Mouse (Mus musculus) embryonic stem cell, embryonic (primary cell): ENCODE measurements around the gene Sh3bp4.

Experiments used
- CTCF ChIA-PET, 4 experiments: fragments of 300-600 bp in 2 of 4; fragments of 350-600 bp in 2 of 4; sonication (Branson Sonifier 250); formaldehyde crosslinking; loops; one replicate each; lab custom pipeline; 2022; ENCODE audit warnings: inconsistent platforms in 2 of 4; lab: Charles Lee
- POLR2A ChIA-PET, 4 experiments: fragments of 300-600 bp in 2 of 4; fragments of 350-600 bp in 2 of 4; sonication (Branson Sonifier 250); formaldehyde crosslinking; loops; one replicate each; lab custom pipeline; 2022; ENCODE audit warnings: antibody characterized with exemption in 4 of 4, inconsistent platforms in 1 of 4; lab: Charles Lee

Sh3bp4 gene

DNA sequence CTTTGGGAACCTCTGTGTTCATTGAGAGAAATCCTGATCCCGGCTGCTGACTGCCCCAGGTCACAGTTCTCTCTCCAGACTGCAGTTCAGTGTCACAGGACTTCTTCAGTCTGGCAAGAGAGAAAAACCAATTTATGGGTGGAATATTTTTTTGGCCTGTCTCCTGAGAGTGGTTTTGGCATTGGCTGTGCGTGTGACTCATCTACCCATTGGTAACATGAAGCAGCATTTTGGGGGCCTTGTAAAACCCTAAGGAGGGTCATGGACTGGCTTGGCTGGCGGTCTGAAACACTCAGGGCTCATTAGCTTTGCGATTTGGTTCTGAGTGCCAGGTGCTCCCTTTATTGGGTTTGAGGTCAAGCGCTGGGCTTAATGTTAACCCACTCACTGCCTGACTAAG is 10.6 kb downstream of the Sh3bp4 start:
- ChIA-PET POLR2A (interaction anchor here in 3 of 4 experiments (0.6 to 20.8 kb wide), 9 partner anchors 6 to 76 kb away, joined by 3 to 267 read pairs (median 4); partner anchors contain the start of gene Sh3bp4 (in 3 of the 3)), CTCF (no interaction called here)

DNA sequence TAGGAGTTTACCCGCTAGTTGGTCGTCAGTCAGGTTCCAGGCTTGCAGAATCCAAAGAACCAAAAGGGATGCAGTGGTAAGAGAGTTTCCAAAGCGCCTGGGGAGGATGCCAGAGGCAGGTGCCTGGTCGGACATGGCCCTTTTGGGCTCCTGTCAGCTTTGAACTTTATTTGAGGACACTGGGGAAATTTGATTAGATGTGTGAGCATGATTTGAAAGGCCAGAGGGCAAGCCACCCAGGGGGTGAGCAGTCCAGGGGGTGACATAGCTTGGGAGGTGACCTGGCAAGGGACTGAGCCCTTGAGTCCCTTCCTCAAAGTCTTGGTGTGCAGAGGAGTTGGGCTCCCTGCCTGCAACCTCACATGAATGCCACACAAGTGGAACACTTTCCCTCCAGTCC is 11.2 kb downstream of the Sh3bp4 start:
- ChIA-PET CTCF (interaction anchor here in 1 of 4 experiments (1.8 kb wide), 1 partner anchor 110 kb away, joined by 7 read pairs; no protein-coding TSS in a partner anchor), POLR2A (interaction anchor here in 3 of 4 experiments (1.0 to 20.8 kb wide), 6 partner anchors 5 to 49 kb away, joined by 3 to 267 read pairs (median 109); partner anchors contain the start of gene Sh3bp4 (in 3 of the 3))

DNA sequence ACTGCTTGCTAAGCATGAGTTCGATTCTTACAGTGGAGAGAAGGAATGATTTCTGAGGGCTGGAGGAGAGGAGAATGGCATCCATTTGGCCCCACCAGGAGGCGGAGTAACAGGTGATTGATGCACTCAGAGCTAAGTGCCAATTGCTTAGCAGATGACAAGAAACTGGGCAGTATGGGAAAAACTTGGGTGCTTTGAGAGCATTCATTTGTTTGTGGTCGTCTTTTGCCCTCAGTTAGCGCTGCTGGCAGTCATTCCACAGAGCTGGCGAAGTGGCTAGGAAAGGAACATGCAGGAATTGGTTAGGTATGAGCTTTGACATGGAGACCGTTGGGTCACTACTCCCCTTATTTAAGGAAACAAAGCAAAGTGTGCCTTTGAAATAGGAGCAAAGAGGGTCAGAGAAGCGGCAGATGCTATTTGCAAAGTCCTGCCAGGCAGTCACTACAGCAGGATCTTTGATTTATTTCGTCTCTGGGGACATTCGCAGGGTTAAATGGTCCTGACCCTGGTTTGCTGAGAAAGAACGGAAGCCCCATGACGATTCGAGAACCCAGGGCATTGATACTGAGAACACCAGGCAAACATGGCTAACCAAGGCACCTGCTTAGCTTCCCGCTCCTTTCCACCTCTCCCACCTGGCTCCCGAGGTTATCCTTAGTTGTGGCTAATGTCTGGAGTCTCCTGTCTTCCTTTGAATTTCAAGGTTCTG is 12.1 kb downstream of the Sh3bp4 start:
- CTCF ChIA-PET: interaction anchor here in 1 of 4 experiments (1.3 to 1.8 kb wide), 2 partner anchors 45 to 109 kb away, joined by 3 to 7 read pairs; no protein-coding TSS in a partner anchor
- POLR2A ChIA-PET: interaction anchor here in 3 of 4 experiments (0.6 to 20.8 kb wide), 9 partner anchors 4 to 156 kb away, joined by 3 to 267 read pairs (median 5); partner anchors contain the start of gene Sh3bp4 (in 3 of the 3)

DNA sequence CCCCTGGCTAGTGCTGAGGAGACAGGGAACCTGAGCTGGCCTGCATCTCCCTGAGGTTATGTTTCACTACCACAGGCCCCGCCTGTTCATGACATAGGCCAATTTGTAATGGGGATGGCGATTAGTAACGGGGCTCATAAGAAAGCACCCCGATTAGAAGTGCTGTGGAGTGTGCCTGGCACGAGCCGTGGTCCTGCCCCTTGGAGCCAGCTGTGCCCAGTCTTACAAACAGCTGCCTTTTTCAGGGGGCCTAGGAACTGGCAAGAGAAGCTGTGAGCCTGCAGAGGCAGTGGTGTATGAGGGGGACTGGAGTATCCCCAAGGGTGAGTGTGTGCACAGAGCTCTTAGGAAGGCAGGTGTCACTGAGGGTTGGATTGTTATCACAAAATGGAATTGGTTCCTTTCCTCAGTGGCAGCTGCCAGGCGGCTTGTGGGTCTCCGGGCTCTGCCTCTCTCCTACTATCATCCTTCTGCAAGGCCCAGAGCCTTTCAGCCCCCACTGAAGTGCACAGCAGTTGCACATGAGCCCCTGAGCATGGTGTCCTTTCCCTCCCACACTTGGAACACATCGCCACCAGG is 16.4 kb downstream of the Sh3bp4 start:
- POLR2A ChIA-PET: interaction anchor here (0.5 to 13.1 kb wide), 12 partner anchors 8 to 383 kb away, joined by 3 to 267 read pairs (median 4); partner anchors contain the start of gene Sh3bp4 (in 3 of the 4)
- CTCF ChIA-PET: no interaction called here

DNA sequence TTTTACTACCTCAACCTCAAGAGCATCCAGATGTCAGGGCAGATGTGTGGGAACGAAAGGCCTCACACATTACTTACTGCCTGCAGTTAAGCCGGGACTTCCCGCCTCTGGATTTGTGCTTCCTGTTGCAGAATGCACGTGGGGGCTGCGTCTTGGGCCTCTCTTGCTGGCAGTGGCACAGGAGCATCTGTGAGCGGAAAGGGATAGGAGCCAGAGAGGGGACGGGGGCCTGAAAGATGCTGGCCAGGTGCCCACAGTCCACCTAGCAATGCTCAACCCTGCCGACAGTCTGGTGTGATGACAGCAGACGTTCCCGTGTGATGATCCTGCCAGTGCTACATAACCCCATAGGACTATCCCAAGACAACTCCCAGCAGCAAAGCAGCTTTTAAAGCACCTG is 17.9 kb downstream of the Sh3bp4 start:
- ChIA-PET POLR2A (interaction anchor here (0.8 to 13.1 kb wide), 12 partner anchors 15 to 118 kb away, joined by 3 to 267 read pairs (median 4); partner anchors contain the start of gene Sh3bp4 (in 4 of the 4)), CTCF (interaction anchor here in 2 of 4 experiments (1.1 to 1.2 kb wide), 2 partner anchors 15 to 103 kb away, joined by 3 to 4 read pairs; no protein-coding TSS in a partner anchor)

DNA sequence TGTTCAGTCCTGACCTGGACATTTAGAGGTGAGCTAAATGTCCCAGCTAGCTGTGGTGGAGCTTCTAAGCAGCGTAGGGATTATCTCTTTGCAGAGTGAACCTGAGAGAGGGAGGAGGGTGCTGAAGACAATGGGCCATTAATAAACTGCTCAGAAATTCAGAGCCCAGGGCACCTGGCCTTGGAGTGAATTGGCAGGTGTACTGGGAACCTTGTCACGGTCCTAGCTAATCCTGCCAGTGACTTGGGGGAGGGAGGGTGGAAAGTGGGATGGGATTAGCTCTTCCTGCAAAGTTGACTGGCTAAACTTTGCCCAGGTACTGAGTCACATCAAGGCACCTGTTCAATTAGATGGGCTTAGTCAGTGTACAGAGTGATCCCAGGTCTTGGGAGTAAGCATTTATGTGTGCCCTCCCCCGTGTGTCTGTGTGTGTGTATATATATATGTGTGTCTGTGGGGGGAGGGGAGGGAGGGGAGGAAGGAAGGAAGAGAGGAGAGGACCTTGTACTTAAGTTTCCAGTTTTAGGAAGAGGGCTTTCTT is 18.6 kb downstream of the Sh3bp4 start:
- POLR2A ChIA-PET: interaction anchor here (0.8 to 13.1 kb wide), 11 partner anchors 16 to 119 kb away, joined by 3 to 267 read pairs (median 4); partner anchors contain the start of gene Sh3bp4 (in 4 of the 4)
- CTCF ChIA-PET: interaction anchor here in 2 of 4 experiments (1.1 to 1.2 kb wide), 2 partner anchors 14 to 102 kb away, joined by 3 to 4 read pairs; no protein-coding TSS in a partner anchor

DNA sequence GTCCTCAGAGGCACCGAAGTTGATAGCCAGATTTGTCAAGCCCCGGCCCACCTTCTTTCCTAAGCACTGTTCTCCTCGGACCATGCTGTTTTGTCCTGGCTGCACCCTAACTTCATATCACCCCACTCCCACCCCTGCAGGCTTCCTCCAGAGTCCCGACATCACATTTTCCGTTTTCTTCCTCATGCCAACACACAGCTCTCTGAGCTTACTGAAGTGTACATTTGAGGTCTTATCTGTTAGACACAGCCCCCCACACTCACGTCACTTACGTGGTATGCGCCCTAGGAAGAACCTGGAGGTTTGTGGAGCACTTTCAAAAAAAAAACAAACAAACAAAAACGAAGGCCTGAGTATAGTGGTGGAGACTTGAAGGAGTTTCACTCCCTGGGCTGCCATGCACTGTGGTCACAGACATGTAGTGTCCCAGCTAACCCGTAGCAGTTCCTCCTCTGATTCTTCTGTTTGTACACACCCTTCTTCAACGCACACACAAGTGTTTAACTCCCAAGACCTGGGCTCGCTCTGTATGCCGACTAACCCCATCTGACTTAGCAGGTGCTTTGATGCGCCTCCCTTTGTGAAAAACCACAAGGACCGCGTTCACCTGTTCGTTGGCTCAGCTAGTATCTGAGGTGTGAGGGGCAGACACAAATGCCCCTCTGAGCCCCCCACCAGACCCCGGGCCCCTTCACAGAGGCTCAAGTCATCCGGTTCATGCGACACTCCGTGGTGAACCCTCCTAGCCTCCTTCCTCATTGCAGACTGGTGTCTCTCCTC is 19.8 kb downstream of the Sh3bp4 start:
- ChIA-PET CTCF (interaction anchor here in 1 of 4 experiments (1.8 kb wide), 1 partner anchor 20 kb away, joined by 3 read pairs; the partner anchor contains the start of gene Sh3bp4), POLR2A (interaction anchor here in 3 of 4 experiments (0.5 to 13.1 kb wide), 14 partner anchors 9 to 1083 kb away, joined by 3 to 267 read pairs (median 6); partner anchors contain the start of gene Sh3bp4 (in 3 of the 3))

DNA sequence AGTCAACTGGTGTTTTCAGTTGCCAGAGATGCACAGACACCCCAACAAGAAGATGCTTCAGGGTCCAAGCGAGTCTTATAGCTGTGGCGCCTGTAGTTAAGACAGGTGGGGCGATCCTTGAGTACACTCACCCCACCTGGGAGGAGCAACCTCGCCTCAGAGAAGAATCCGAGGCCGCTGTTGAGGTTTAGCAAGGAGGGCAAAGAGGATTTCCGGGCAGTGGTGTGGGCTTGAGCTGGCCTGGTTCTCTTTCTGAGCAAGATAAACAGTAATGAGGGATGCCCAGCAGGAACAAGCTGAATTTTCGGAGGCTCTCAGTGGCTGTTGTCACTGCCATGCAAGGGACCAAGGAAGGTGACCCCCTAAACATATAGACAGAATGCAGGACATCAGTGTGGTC is 20.5 kb downstream of the Sh3bp4 start:
- ChIA-PET POLR2A (interaction anchor here (0.7 to 13.1 kb wide), 17 partner anchors 10 to 61 kb away, joined by 3 to 267 read pairs (median 5); partner anchors contain the start of gene Sh3bp4 (in 3 of the 4)), CTCF (interaction anchor here in 1 of 4 experiments (1.8 kb wide), 2 partner anchors 21 to 36 kb away, joined by 3 to 4 read pairs; partner anchors contain the start of gene Sh3bp4)

DNA sequence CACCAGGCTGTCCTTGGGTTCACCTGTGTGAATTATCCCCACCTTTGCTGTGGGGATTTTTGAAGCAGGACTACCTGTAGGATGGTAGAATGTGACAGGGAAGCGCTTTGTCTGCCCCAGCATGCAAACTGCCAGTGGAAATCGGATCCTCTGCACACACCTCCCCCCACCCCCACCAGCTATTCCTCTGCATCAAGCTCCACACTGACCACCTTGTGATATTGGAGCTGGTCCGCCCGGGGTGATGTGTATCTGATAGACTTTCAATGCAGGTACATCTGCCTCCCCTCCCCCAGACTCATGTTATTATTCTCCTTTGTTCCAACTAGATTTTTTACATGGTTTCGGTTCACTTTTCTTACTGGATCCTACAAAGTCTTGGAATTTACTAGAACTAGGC is 21.8 kb downstream of the Sh3bp4 start:
- CTCF ChIA-PET: interaction anchor here in 3 of 4 experiments (0.5 to 1.8 kb wide), 5 partner anchors 35 to 807 kb away, joined by 4 to 6 read pairs (median 5); no protein-coding TSS in a partner anchor
- POLR2A ChIA-PET: interaction anchor here (0.5 to 13.1 kb wide), 18 partner anchors 9 to 765 kb away, joined by 3 to 267 read pairs (median 5); partner anchors contain the start of gene Sh3bp4 (in 3 of the 4)

DNA sequence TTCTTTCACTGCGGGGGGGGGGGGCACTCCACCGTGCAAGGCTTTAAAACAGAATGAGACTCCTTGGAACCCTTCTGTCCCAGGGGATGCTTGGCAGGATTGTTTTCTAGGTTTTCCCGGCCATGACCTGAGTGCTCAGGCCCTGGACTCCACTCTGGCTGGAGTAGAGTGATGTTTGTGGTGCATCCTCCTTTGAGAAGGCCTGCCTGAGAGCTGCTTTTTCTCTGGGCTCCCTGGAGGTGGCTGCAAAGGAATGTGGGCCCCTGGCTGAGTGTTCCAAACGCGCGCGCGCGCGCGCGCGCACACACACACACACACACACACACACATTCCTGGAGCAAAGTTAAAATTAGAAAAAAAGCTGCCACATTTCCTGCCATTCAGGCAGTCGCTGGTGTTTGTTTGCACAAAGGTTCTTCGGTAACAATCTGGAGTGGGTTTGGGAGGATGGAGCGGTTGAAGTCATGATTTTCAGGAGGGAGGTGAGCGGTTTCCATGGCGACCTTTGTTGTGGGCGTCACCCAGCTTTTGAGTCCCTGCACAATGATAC is 22.3 kb downstream of the Sh3bp4 start:
- CTCF ChIA-PET: interaction anchor here in 3 of 4 experiments (0.5 to 1.8 kb wide), 5 partner anchors 34 to 807 kb away, joined by 4 to 6 read pairs (median 5); no protein-coding TSS in a partner anchor
- POLR2A ChIA-PET: interaction anchor here (0.5 to 13.1 kb wide), 13 partner anchors 10 to 765 kb away, joined by 3 to 267 read pairs (median 5); partner anchors contain the start of gene Sh3bp4 (in 3 of the 4)

DNA sequence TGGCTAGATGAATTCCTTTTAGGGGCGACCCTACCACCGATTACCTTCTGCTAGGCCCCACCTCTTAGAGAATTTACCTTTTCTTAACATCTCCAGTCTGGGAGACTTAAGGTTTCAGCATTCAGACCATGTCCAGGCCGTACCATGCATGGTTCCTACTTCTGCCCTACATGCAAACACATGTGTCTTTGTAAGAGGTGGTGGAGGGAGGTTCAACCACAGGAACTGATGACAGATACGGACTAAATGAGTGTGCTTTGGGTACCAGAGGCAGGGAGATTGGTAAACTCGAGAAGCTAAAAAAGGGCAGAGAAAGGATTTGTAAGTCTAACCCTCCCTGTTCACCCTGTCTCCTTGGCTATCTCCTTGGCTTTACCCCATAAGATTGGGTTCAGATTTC is 23.5 kb downstream of the Sh3bp4 start:
- CTCF ChIA-PET: interaction anchor here in 1 of 4 experiments (0.6 kb wide), 1 partner anchor 681 kb away, joined by 3 read pairs; no protein-coding TSS in a partner anchor
- POLR2A ChIA-PET: interaction anchor here in 3 of 4 experiments (1.0 to 3.4 kb wide), 6 partner anchors 15 to 24 kb away, joined by 3 to 22 read pairs (median 4); partner anchors contain the start of gene Sh3bp4 (in 2 of the 3)

DNA sequence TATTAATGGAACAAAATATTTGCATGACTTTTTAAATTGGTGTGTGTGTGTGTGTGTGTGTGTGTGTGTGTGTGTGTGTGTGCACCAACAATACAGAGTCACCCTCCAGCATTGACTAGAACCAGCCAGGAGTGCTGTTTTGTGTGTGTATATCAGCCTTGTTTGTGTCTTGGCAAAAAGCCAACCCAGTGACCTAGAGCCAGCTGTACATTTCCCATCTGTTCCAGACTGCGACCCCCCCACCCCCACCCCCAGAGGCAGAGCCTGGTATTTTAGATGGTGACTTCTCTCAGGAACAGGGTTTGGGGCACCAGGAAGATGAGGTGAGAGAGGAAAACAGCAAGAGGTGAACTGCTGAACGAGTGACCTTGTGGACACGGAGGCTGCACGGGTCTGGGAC is 24.2 kb downstream of the Sh3bp4 start:
- POLR2A ChIA-PET: interaction anchor here (1.0 to 3.4 kb wide), 14 partner anchors 8 to 36 kb away, joined by 3 to 22 read pairs (median 7); partner anchors contain the start of gene Sh3bp4 (in 3 of the 4)
- CTCF ChIA-PET: interaction anchor here in 1 of 4 experiments (0.6 to 0.7 kb wide), 2 partner anchors 11 to 36 kb away, joined by 3 read pairs; no protein-coding TSS in a partner anchor

DNA sequence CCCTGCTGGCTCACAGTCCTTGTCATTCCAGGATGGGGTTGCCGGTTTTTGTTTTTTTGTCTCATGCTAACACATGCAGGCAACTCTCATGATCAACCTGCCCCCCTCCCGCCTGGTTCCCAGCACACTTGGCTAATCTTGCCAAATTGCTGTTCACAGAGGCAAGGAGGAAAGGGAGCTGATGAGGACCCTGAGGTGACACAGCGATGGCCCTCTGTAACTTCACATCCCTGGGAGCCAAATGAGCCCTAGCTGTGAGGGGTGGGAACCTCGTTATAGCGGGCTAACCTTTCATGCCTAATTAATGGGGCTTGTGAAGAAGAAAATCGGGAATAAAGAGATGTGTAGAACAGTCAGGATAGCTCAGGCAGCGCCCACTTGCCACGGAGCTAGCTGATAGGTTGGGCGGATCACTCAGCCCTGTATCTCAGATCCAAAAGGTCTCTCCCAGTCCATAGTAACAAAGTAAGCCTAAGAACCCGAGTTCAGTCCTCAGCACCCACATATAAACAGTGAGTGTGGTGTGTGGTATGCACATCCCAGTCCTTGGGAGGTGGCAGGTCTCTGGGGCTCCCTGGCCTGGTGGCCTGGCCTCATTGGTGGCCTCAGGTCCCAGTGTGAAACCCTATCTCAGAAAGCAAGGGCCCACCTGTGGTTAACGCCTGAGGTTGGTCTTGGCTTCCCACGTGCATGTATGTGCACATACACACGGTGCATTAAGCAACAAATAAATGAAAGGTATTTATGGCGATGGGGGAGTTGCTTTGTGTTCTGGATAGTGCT is 25.6 kb downstream of the Sh3bp4 start:
- POLR2A ChIA-PET: interaction anchor here in 3 of 4 experiments (0.6 to 3.4 kb wide), 26 partner anchors 8 to 322 kb away, joined by 3 to 22 read pairs (median 6); partner anchors contain the start of gene Sh3bp4 (in 2 of the 3)
- CTCF ChIA-PET: interaction anchor here in 1 of 4 experiments (0.7 kb wide), 1 partner anchor 102 kb away, joined by 3 read pairs; no protein-coding TSS in a partner anchor

DNA sequence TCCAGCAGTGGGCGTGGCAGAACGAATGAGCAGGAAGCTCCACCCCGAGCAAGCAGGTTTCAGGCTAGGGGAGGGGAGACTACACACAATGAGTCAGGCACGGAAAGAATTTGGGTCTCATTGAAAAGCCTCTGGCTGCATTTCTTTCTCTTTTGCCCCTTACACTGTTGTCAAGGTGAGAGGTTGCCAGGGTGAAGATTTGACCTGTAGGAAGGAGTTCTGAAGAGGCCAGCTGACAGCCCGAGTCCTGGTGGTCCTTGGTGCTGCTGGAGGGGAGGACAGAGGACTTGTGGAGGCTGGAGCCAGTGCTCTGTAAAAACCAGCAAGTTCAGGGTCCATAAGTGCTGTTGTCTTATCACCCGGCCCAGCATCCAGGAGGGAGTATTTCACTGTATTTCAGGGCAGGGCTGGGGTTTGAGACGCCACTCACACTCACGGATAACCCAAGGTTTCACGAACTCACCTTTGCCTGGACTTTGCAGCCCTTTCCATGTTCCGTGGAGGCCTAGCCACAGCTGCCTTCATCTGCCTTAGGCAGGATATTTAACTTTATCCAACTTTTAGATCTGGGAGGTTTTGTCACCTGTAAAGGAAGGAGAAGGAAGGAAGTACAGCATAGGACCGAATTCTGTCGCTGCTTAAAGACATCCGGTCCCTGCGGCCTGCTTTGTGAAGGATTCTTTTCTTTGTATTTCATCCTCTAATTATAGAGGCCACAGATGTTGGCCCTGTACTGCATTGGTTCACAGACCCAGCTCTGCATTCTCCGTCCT is 32.2 kb downstream of the Sh3bp4 start:
- ChIA-PET POLR2A (interaction anchor here (0.6 to 5.2 kb wide), 11 partner anchors 7 to 32 kb away, joined by 3 to 40 read pairs (median 7); partner anchors contain the start of gene Sh3bp4 (in 2 of the 4)), CTCF (interaction anchor here in 2 of 4 experiments (0.7 to 1.2 kb wide), 2 partner anchors 14 to 33 kb away, joined by 3 to 4 read pairs; no protein-coding TSS in a partner anchor)

DNA sequence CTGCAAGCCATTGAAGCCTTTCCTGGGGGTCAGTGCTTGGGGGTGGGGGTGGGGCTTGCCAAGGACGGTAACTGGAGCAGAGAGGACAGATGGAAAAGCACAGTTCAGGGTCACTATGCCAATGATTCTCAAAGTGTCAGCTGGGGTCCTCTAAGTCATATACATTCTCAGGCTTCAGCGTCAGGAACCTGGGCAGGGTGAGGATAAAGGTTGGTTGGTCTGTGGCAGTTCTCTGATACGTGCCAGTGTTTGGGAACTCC is 32.7 kb downstream of the Sh3bp4 start:
- POLR2A ChIA-PET: interaction anchor here (0.6 to 5.2 kb wide), 8 partner anchors 8 to 33 kb away, joined by 3 to 40 read pairs (median 10); partner anchors contain the start of gene Sh3bp4 (in 2 of the 4)
- CTCF ChIA-PET: interaction anchor here in 2 of 4 experiments (0.7 to 1.2 kb wide), 2 partner anchors 14 to 33 kb away, joined by 3 to 4 read pairs; no protein-coding TSS in a partner anchor
